Mouse (Mus musculus) CD4-positive, CD25-positive, alpha-beta regulatory T cell, adult 4 months (primary cell): ENCODE data around the gene Pten. TPM values are rescaled to one million over a fixed set of nuclear protein-coding genes. Genes with fewer than 3 reads are reported as not detected.
A peak's percentile ranks its signal among the peaks of the same experiment; 100 is the strongest.

Experiments used
- ATAC-seq: one replicate; pipeline ENCODE4 v1.8.0; 2017
- polyA plus RNA-seq, 2 experiments: library from polyadenylated mRNA; unstranded; fragments of 100-300 nt; shearing (Covaris generic); gene quantifications; one replicate each; pipeline ENCODE4 v1.2.1; 2017

Pten gene
- polyA plus RNA-seq: 10 to 100 TPM; 12.8 to 17.3 TPM

GRCm38 (mm10) chr19:32756900-32757725 is at the start of gene Pten:
TSS of gene Pten (plus strand) at chr19:32757497.
- peak; percentile 47 for ATAC-seq

- ATAC-seq: no peak
Measured at GRCm38 (mm10) chr19:32708996-32709395, 48.3 kb upstream of the Pten start.

DNA sequence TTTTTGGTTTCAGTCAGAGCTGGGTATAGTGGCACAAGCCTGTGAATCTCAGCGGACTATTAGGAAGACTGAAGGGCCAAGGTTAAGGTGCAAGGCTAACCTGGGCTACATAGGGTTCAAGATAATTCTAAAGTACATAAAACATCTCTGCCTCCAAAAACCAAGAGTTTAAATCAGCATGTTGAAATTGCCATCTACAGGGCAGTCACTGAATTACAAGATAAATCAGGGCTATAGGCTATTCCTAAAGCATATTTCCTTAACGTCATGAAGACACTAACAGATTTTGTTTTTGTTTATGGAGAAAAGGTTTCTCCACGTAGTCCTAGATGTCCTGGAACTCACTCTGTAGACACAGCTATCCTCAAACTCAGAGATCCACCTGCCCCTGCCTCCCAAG is 47.0 kb upstream of the Pten start:
- ATAC-seq: no peak

GRCm38 (mm10) chr19:32711761-32712541 is 45.3 kb upstream of the Pten start:
- ATAC-seq: peak; percentile 77

DNA sequence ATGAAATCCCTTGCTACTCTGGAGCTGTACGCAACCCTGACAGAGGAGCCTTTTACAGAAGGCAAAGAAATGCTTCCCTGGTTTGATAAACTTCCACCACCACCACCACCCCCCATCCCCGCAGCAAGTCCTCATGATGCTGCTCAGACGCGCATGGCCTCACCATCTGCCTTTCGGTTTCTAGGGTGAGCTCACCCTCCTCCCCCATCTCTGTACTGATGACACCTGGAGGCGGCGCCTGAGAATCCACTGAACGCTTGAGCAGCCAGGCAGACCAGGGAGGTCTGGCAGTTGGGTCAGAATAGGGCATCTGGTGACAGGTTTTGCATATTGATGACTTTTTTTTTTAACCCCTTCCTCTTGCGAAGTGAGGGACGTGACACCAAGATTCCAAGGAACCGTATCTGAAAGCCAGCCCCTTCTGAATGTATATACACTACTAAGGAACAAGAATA is 44.7 kb upstream of the Pten start:
- peak; percentile 89 for ATAC-seq

DNA sequence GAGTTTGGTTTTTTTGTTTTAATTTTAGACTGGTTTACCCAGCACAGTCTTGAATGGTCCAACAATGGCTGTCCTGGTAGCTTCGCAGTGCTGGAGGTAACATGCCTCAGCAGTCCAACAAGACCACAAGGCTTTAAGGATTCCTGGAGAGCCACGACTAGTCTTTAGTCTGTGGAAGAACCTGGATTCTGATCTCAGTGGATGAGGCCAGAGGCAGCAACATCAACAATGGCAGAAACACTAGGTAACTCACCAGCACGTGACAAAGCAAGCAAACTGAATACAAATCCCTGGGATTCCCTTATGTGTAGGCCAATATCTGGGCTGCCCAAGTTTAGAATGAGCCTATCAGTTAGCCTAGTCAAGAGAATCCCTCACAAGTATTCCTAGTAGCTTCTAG is 43.8 kb upstream of the Pten start:
- no peak for ATAC-seq

DNA sequence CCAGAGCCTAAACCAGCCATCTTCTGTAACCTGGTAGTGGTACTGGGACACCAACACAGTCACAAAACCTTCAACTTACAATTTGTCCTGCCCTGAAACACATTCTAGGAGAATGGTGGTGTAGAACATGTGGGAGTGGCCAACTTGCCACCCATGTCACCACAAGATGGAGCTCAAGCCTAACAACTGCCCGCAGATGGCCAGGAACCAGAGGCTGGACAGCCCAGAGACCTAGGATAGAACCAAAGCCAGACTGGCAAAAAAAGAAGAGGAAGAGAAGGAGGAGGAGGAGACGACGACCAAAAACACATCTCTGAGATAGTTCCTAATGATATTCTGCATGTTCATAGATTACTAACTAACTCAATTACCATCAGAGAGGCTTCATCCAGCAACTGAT is 42.1 kb upstream of the Pten start:
- ATAC-seq: no peak

GRCm38 (mm10) chr19:32715681-32716080 is 41.6 kb upstream of the Pten start:
- no peak for ATAC-seq

GRCm38 (mm10) chr19:32717590-32717989 is 39.7 kb upstream of the Pten start:
- no peak for ATAC-seq

DNA sequence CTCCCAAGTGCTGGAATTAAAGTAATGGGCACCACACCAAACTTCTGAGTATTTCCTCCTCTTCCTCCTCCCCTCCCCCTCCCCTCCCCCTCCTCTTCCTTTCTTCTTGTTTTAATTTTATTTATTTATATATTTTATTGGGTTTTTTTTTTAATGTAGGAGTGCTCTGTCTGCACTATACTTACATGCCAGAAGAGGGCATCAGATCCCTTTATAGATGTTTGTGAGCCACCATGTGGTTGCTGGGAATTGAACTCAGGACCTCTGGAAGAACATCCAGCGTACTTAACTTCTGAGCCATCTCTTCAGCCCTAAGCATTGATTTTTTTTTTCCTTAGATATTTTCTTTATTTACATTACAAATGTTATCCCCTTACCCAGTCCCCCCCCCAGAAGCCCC is 37.0 kb upstream of the Pten start:
- ATAC-seq: no peak

GRCm38 (mm10) chr19:32723817-32724216 is 33.5 kb upstream of the Pten start:
- no peak for ATAC-seq

DNA sequence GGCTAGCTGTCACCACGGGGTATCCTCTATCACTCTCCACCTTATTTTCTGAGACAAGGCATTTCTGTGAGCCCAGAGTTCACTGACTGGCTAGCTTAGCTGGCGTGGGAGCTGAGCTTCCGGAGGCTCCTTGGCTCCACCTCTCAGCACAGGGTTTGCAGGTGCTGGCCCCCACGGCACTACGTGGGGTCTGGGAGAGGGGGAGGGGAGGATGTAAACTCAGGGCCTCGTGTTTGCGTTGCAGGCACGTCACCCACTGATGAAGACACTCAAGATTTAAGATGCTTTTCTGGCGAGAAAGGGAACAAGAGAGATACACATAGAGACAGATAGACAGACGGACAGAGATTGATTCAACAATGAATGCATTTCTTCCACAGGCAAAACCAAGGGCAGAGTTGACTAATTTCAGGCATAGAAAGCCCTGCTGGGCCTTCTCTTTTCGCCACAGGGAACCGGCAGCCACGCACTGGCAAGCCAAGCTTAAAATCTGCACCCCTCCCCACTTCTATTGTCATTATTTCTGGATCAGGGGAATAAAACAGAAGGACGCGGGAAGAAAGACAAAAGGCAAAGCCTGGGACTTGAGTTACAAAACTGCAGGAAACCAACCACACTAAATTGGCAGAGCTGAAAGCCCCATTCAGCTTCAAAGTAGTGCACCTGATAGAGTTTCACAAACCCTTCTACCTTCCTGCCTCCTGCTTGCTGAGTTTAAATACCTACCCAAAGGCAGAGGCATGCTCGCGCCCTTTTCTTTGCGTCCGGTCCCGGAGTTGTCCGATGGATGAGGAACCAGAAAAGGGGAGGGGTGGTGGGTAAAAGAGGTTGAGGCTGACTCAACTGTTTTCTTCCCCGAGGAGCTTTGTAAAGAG is 30.6 kb upstream of the Pten start:
- ATAC-seq: peak; percentile 74

DNA sequence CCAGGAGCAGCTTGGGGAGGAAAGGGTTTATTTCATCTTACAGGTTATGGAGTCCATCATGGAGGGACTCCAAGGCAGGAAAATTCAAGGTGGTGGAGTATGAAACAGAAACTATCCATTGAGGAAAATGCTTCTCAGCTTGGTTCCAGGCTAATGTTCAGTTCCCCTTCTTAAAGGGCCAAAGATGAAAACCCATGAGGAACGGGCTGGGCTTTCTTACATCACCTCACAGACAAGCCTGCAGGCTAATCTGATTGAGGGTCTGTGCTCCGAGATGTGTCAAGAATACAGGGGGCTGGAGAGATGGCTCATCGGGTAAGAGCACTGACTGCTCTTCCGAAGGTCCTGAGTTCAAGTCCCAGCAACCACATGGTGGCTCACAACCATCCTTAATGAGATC is 27.5 kb upstream of the Pten start:
- no peak for ATAC-seq

- no peak for ATAC-seq
Measured at GRCm38 (mm10) chr19:32732922-32733321, 24.4 kb upstream of the Pten start.

- no peak for ATAC-seq
Measured at GRCm38 (mm10) chr19:32737844-32738243, 19.5 kb upstream of the Pten start.

- no peak for ATAC-seq
Measured at GRCm38 (mm10) chr19:32739686-32740085, 17.6 kb upstream of the Pten start, which contains the start of gene Atad1. TSS of gene Atad1 (minus strand) at chr19:32739786.

DNA sequence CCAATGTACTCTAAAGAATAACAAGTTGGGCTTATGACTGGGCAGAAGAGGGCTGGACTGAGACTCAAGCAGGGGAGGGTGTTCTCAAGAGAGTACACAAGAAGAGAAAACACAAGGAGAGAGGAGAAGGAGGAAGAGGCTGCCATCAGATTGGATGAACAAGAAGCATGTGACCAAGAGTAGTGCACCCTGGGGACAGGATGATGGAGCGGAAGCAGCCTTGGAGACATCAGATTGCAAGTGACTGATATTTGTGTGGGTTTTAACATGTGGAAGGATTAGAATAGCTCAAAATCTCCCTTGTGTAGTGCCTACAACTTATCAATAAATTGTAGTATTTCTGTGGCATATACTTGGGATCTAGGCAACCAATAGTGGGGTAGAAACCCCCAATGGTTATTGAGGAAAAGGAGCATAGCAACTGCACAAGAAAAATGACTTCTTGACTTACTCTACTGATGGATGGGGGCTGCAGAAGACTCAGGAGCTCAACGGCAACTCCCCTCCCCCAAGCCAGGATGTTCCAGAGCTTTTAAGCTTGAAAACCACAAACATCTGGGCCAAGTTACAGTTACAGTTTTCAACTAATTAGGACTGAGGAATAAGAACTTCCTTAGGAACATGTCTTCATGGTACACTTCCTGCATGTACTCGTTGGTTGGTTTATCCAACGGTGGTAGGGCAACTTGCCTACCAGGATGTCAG is 16.5 kb upstream of the Pten start:
- no peak for ATAC-seq

- ATAC-seq: peak; percentile 58
Measured at GRCm38 (mm10) chr19:32749425-32749824, 7.9 kb upstream of the Pten start.

DNA sequence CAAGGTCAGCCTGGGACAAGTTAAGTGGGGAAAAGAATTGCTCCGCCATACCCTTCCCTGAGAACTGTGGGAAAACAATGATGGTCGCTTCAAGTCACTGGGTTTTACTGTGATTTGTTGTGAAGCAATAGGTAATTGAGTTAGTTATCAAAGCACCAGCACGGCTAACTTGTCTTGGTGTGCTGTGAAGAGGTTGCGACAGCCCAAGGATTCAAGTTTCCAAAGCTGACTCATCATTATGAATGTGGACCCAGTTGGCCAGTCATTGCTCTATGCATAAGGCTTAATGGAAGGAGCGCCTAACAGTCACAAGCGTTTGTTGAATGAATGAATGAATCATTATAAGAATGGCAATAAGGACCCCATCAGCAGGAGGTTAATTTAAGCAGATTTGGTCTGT is 4.9 kb upstream of the Pten start:
- ATAC-seq: no peak

DNA sequence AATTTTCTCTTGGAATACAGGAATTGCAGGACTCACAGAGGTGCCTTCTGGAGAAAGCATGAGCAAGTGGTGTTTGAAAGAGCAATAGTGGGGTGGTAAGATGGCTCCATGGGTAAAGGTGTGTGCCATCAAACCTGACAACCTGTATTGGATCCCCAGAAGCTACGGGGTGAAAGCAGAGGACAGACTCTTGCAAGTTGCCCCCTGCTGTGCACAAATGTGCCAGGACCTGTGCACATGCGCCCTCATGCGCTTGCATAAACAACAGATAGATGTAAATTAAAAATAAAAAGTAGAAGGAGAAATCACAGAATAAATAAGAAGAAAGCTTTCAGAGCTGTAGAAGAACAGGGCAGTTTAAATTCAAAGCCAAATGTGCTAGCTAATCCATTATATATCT is 3.9 kb upstream of the Pten start:
- ATAC-seq: no peak

GRCm38 (mm10) chr19:32754188-32755000 is 2.9 kb upstream of the Pten start:
- no peak for ATAC-seq
